Mouse (Mus musculus): Measurements from ENCODE around the gene Chadl. TPM values are rescaled to one million over a fixed set of nuclear protein-coding genes. Genes with fewer than 3 reads are reported as not detected.

Chadl gene
- polyA plus RNA-seq, 1 experiment: 4.6 TPM

GRCm38 (mm10) chr15:81650636-81651035 lies 46.5 kb downstream of the Chadl start:
- TF ChIP-seq POLR2A (IDR thresholded peaks at IDR 0.05; ENCODE audit: control insufficient read depth, low read depth, low read length) (no peak), CTCF (IDR thresholded peaks at IDR 0.05; ENCODE audit: control insufficient read depth, insufficient read depth, insufficient replicate concordance, low read depth, low read length) (no peak)
- no peaks in the 10 kb centered on the region for H3K4me1 ChIP-seq (ENCODE audit: control insufficient read depth, insufficient read depth, low read length)
- H3K27ac ChIP-seq (ENCODE audit: control insufficient read depth, insufficient read depth, low read depth, low read length): no peak overlapping the region
- peaks cover 1% of the 10 kb centered on the region for H3K36me3 ChIP-seq (ENCODE audit: control insufficient read depth, insufficient read depth, low read length)
- no peak overlapping the region for H3K4me3 ChIP-seq (ENCODE audit: control insufficient read depth, low read depth, low read length)
- H3K27me3 ChIP-seq (ENCODE audit: control insufficient read depth, insufficient read depth, low read length): no peaks in the 10 kb centered on the region

GRCm38 (mm10) chr15:81649516-81650455 lies 47.3 kb downstream of the Chadl start:
- no peaks in the 10 kb centered on the region for H3K4me1 ChIP-seq (ENCODE audit: control insufficient read depth, insufficient read depth, low read length)
- peaks cover 1% of the 10 kb centered on the region for H3K36me3 ChIP-seq (ENCODE audit: control insufficient read depth, insufficient read depth, low read length)
- TF ChIP-seq POLR2A (IDR thresholded peaks at IDR 0.05; ENCODE audit: control insufficient read depth, low read depth, low read length): no peak
- TF ChIP-seq CTCF (IDR thresholded peaks at IDR 0.05; ENCODE audit: control insufficient read depth, insufficient read depth, insufficient replicate concordance, low read depth, low read length): no peak
- H3K4me3 ChIP-seq (ENCODE audit: control insufficient read depth, low read depth, low read length): no peak overlapping the region
- no peak overlapping the region for H3K27ac ChIP-seq (ENCODE audit: control insufficient read depth, insufficient read depth, low read depth, low read length)
- no peaks in the 10 kb centered on the region for H3K27me3 ChIP-seq (ENCODE audit: control insufficient read depth, insufficient read depth, low read length)

Other genes starting within 250 kb of the Chadl start
- 51.1 and 55.3 TPM in 2 replicates for gene Rbx1, start 231.0 kb downstream of the Chadl start, polyA plus RNA-seq (2012; rRNA removed)
- gene Ep300, start 111.9 kb downstream of the Chadl start, polyA plus RNA-seq (2012; rRNA removed): 22.0 and 25.7 TPM in 2 replicates
- gene L3mbtl2, start 33.4 kb downstream of the Chadl start, polyA plus RNA-seq (2012; rRNA removed): 25.3 and 27.4 TPM in 2 replicates
- gene Zc3h7b, start 47.8 kb upstream of the Chadl start, polyA plus RNA-seq (2012; rRNA removed): 21.6 and 26.3 TPM in 2 replicates
- gene Rangap1, start 48.2 kb upstream of the Chadl start, polyA plus RNA-seq (2012; rRNA removed): 234 and 245 TPM in 2 replicates
- 36.1 and 38.9 TPM in 2 replicates for gene Tef, start 105.1 kb upstream of the Chadl start, polyA plus RNA-seq (2012; rRNA removed)
- 7.3 and 8.0 TPM in 2 replicates for gene Tob2, start 161.5 kb upstream of the Chadl start, polyA plus RNA-seq (2012; rRNA removed)
- gene Phf5a, start 174.6 kb upstream of the Chadl start, polyA plus RNA-seq (2012; rRNA removed): 22.2 and 23.5 TPM in 2 replicates
- gene Aco2, start 175.0 kb upstream of the Chadl start, polyA plus RNA-seq (2012; rRNA removed): 112 and 118 TPM in 2 replicates
- 11.9 and 12.9 TPM in 2 replicates for gene Polr3h, start 229.0 kb upstream of the Chadl start, polyA plus RNA-seq (2012; rRNA removed)
- 8.1 and 9.2 TPM in 2 replicates for gene Csdc2, start 239.5 kb upstream of the Chadl start, polyA plus RNA-seq (2012; rRNA removed)